Mouse (Mus musculus): ENCODE data around the gene Ildr1.

DNA sequence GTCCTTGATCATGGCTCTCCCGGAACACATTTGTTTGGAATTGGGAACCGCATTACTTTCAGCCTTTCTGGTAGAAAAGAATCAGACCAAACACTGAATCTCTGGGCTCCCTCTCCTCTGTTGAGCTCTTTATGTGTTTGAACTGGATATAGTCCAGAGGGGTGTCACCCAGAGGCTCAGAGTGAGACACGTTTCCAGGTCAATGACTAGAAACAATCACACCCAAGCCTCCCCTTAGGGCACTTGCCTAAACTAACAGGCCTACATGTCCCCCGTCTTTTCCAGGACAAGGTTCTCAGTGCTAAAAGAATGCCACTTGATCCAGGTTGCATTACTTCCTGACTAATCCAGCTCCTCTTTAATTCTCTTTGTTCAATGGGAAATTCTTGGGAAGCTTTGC, 77.1 kb downstream of the Ildr1 start:
- TF ChIP-seq CTCF (conservative IDR thresholded peaks at IDR 0.05; ENCODE audit: low read length) (no peak), NANOG (IDR thresholded peaks at IDR 0.05; ENCODE audit: borderline replicate concordance, low read length) (no peak), POU5F1 (IDR thresholded peaks at IDR 0.05; ENCODE audit: borderline replicate concordance, low read length) (no peak)

Data from E14TG2a.4 (cell line).